Mouse (Mus musculus) MEL-GATA-1-ER (cell line): ENCODE measurements around the gene Cog5.

Experiments
- DNase-seq: peaks from one replicate; pipeline ENCODE4 v3.0.0-alpha.2; 2012; ENCODE audit warnings: low read depth; ENCODE audit errors: extremely low read depth

The Cog5 gene

DNA sequence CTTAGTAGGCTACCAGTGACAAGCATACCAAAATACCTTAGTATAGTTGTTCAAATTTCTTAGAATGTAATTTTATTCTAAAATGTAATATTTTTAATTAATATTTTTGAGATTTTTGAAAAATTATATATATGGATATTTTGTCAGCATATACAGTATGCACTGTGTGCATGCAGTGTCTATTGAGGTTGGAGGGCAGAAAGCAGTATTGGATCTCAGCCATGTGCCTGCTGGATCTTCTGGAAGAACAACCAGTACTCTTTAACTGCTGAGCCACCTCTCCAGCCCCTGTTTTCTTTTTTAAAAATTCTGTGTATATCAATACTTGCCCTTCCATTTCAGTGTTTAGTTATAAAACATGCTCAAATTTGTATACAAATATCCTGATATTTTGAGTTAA lies 164.4 kb downstream of the Cog5 start:
- DNase-seq: no peak

- no peak for DNase-seq
Observed at GRCm38 (mm10) chr12:31819520-31819919, 164.9 kb downstream of the Cog5 start.

DNA sequence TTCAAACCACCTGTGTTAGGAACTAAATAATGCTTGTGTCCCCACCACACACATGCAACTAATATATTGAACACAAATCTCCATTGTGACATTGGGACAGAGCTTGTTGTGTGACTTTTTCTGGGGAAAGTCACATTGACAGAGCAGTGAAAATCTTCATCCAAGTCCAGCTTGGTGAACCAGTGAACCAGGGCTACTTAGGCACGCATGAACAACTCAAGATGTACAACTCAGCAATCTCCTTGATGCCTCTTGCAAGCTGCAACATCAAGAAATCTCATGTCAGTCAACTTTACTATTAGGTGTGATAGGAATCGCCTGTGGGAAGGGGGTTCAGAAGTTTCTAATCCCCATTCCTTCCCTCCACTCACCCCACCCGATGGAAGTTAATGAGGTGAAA lies 169.0 kb downstream of the Cog5 start:
- no peak for DNase-seq

DNA sequence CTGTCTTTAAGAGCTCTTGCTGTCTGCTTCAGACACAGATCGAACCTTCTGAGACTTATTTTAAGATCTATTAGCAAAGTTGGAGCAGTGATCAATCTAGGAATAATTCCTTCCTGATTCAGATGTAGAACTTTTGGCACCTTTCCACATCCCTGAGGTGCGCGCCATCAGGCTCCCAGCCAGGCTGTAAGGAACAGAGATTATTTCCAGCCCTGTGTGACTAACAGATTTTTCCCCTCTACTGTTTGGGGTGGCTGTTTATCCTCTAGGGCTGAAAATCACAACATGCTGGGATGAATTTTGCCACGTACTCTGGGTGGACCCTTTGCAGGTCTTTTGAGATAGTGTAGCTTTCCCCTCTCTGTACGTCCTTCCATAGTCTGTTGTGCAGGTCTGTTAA lies 170.2 kb downstream of the Cog5 start:
- DNase-seq: no peak

GRCm38 (mm10) chr12:31825821-31826220 lies 171.2 kb downstream of the Cog5 start:
- DNase-seq: no peak

- DNase-seq: no peak
Observed at GRCm38 (mm10) chr12:31826476-31826875, 171.8 kb downstream of the Cog5 start.

DNA sequence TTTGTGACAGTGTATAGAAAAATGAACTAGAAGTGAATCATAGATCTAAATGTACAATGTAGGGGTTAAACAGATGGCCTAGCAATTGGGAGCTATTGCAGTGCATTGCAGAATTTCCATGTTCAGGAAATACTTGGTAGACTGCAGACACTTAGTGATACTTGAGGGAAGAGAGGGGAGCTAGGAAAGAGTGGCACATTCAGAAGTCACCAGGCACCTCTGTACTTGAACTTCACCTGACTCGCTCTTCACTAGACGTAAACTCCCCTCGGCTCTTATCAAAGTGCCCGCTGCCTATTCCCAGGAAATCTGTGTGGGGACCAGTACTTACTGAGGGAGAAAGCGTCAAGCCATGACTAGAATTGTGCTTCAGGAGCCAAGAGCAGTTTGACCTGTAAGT lies 180.8 kb downstream of the Cog5 start:
- DNase-seq: no peak

- no peak for DNase-seq
Observed at GRCm38 (mm10) chr12:31836211-31836610, 181.5 kb downstream of the Cog5 start.

DNA sequence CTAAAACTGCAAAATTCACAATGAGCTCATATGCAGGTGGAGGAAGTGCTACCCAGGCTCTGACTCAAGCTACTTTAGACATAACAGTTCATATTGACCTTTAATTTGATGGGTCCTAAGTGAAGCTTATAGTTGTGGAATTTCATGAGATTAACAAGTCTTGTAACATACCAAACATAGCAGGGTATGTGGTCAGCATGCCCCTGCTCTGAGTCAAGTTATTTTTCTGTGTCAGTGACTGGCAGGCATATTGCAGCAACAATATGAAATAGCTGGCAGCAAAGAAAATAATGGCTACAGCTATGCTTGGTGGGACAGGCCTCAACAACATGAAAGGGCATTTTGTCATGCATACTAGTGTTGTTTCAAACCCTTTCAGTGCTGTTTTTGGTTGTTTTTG lies 183.9 kb downstream of the Cog5 start:
- no peak for DNase-seq

DNA sequence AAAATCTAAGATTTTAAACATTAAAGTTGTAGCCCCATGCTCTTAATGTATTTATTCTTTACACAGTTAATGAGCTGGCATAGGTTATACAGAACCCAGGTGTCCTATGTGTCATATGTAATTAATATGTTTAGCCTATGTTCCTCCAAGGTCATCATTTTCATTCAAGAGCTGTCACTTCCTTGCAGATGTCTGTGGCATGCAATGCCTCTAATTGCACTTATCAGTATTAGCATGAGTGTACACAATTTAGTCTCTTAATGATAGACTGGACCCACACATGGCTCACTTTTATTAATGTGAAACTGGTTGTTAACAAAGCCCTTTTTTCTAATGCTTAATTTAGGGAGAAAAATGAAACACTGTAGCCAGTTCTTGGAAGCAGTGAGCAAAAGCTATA lies 184.6 kb downstream of the Cog5 start:
- DNase-seq: no peak

- no peak for DNase-seq
Observed at GRCm38 (mm10) chr12:31846077-31846476, 191.4 kb downstream of the Cog5 start.

GRCm38 (mm10) chr12:31848630-31849415 lies 194.2 kb downstream of the Cog5 start:
- DNase-seq: no peak

DNA sequence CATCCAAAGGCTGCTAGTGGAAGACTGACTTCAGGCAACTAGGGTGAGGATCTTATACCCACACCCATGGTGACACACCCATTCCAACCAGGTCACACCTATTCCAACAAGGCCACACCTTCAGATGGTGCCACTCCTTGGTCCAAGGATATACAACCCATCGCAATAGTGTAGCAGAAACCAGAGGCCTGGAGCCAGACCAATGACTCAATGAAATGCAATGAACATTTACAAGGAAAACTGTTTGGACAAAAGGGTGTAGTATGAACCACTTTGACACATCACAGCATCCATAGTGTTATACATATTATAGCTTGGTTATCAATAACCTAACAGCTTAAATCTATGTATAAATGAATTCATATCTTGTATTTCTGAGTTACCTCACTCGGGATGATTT lies 194.9 kb downstream of the Cog5 start:
- no peak for DNase-seq

GRCm38 (mm10) chr12:31854039-31854438 lies 199.4 kb downstream of the Cog5 start:
- DNase-seq: no peak

DNA sequence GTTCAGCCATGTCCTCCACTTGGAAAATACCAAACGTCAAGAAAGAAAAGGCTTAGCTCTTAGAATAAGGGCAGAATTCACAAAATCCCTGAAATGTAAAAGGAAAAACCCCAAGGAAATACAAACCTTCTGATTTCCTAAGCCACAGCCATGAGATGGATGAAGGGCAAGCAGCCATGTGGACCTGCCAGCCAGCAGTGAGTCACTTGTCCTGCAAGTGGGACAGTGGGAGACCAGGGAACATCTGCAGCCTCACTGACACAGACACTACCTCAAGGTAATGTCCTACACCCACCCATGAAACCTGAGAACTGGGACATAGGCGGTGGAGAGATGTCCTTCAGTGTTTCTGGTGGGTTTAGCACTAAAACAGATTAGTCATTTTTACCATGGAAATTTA lies 200.1 kb downstream of the Cog5 start:
- no peak for DNase-seq

GRCm38 (mm10) chr12:31857784-31858183 lies 203.1 kb downstream of the Cog5 start:
- no peak for DNase-seq

GRCm38 (mm10) chr12:31862668-31863538 lies 208.2 kb downstream of the Cog5 start:
- DNase-seq: no peak

- DNase-seq: no peak
Observed at GRCm38 (mm10) chr12:31876775-31877174, 222.1 kb downstream of the Cog5 start.

DNA sequence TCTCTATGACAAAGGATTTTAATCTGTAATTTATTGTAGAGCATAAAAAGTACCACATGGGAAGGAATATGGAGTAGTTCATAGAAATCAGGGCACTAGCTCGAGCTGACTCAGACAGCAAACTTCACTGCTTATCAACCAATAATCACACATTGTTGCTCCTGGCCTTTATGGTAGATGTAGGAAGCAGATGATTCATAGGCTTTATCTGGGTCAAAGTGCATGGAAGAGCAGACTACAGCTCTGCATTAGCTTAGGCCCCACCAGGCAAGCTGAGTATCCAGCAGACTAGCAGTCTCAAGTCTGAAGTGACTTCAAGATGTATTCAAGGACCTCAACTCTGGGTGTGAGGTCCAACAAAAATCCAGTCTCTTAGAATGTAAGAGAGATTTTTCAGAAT lies 228.1 kb downstream of the Cog5 start:
- DNase-seq: no peak

DNA sequence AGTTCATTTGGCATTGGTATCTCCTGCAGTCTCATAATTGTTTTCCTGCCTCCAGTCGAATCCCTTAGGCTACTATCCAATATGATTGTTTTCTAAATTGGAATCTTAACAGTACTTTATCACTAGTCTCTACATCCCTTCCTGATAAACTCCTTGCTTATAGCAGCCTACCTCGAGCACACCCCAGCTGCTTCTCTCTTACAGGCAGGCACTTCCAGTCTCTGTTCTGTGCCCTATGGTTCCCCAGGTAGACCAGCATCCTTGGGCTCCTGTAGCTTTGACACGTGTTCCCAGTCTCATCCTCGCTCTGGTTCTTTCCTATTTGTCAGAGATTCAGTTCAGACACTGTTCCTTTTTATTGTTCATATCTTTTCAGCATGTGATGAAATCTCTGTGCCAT lies 229.7 kb downstream of the Cog5 start:
- DNase-seq: no peak

DNA sequence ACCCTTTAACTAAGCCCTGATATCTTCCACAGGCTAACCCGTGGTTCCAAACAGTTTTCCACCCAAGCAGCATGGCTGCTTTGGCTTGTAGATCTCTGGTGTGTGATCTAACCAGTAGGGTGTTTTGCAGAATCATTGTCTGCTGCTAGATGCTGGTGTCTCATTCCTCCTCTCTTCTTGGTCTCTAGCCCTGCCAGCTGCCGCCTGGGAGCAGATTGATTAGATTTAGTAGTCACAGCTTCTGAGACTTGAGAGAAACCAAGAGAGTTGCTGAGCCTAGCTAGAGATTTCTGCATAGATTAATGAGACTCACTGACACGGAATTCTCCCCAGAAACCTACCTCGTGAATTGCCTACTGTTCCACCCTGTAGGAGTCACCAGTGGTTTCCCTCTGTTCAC lies 230.4 kb downstream of the Cog5 start:
- DNase-seq: no peak

GRCm38 (mm10) chr12:31885844-31886606 lies 231.4 kb downstream of the Cog5 start:
- DNase-seq: no peak
